Mouse (Mus musculus) liver, embryonic 13.5 days (tissue): ENCODE results near the gene Pvr. TPM values are rescaled to one million over a fixed set of nuclear protein-coding genes. Genes with fewer than 3 reads are reported as not detected.
A peak's percentile ranks its signal among the peaks of the same experiment; 100 is the strongest.

Experiments used
- ATAC-seq: fragments of 200-750 bp; cut with Nextera tagmentation; 2 replicates; pipeline ENCODE4 v1.8.0; 2017; ENCODE audit warnings: low read depth, mild to moderate bottlenecking, moderate number of reproducible peaks, moderate library complexity
- DNase-seq: peaks from one replicate; pipeline ENCODE4 v3.0.0; 2022
- H3K27ac ChIP-seq: fragments of 300-500 bp; sonication (generic); 2 replicates; pipeline ENCODE4 v1.5.1; 2015; ENCODE audit warnings: moderate library complexity, mild to moderate bottlenecking, inconsistent platforms
- H3K27me3 ChIP-seq: fragments of 300-500 bp; sonication (generic); 2 replicates; pipeline ENCODE4 v1.6.1; 2015; ENCODE audit warnings: mild to moderate bottlenecking, inconsistent platforms
- H3K36me3 ChIP-seq: fragments of 300-500 bp; sonication (generic); 2 replicates; pipeline ENCODE4 v1.6.1; 2015; ENCODE audit warnings: mild to moderate bottlenecking, inconsistent platforms
- H3K4me1 ChIP-seq: fragments of 300-500 bp; sonication (generic); replicated peaks from 2 replicates; pipeline ENCODE4 v1.6.1; 2015; ENCODE audit warnings: inconsistent platforms
- H3K4me2 ChIP-seq: fragments of 300-500 bp; sonication (generic); 2 replicates; pipeline ENCODE4 v1.6.1; 2015; ENCODE audit warnings: inconsistent platforms, mild to moderate bottlenecking, moderate library complexity
- H3K4me3 ChIP-seq: fragments of 300-500 bp; sonication (generic); replicated peaks from 2 replicates; pipeline ENCODE4 v1.5.1; 2015; ENCODE audit warnings: mild to moderate bottlenecking, inconsistent platforms
- H3K9ac ChIP-seq: fragments of 300-500 bp; sonication (generic); 2 replicates; pipeline ENCODE4 v1.6.1; 2015; ENCODE audit warnings: mild to moderate bottlenecking, inconsistent platforms
- H3K9me3 ChIP-seq: fragments of 300-500 bp; sonication (generic); replicated peaks from 2 replicates; pipeline ENCODE4 v1.6.1; 2016; ENCODE audit warnings: inconsistent platforms
- WGBS: fragments of 180-500 bp; shearing (Covaris S2); methylation state at CpG from one replicate; pipeline ENCODE4 v1.1.7; 2015; ENCODE audit not compliant: insufficient replicate concordance; 5-methylcytosine and 5-hydroxymethylcytosine counted together
- polyA plus RNA-seq: library from polyadenylated mRNA; unstranded; fragments of >200 nt; fragmentation: Nextera tagmentation; extraction: Ambion mirVana; gene quantifications from 2 replicates; pipeline ENCODE4 v1.2.1, GENCODE M21; 2015

The Pvr gene
- polyA plus RNA-seq, 1 experiment from 2014 or later = 2.2 TPM

- peaks cover 14% of the 10 kb centered on the region; the same call in 1 of the 2 replicates for H3K4me1 ChIP-seq
- no peak for ATAC-seq
- H3K9ac ChIP-seq = no peak overlapping the region
- WGBS = 71% methylated on average over 16 of the region's 16 CpGs
- H3K36me3 ChIP-seq = no peaks in the 10 kb centered on the region
- no peak overlapping the region for H3K4me3 ChIP-seq
- no peak for DNase-seq
- H3K27ac ChIP-seq = no peak overlapping the region
- H3K4me2 ChIP-seq = no peak overlapping the region
- H3K9me3 ChIP-seq = no peaks in the 10 kb centered on the region
- no peaks in the 10 kb centered on the region for H3K27me3 ChIP-seq
These were observed 53.1 kb downstream of the Pvr start for GRCm38 (mm10) chr7:19867751-19868399.

- no peaks in the 10 kb centered on the region for H3K27me3 ChIP-seq
- no peak overlapping the region for H3K4me3 ChIP-seq
- DNase-seq (no peak), ATAC-seq (no peak)
- no peaks in the 10 kb centered on the region for H3K9me3 ChIP-seq
- no peaks in the 10 kb centered on the region for H3K36me3 ChIP-seq
- no peak overlapping the region for H3K27ac ChIP-seq
- H3K4me2 ChIP-seq = no peak overlapping the region
- 69% methylated on average over 6 of the region's 6 CpGs for WGBS
- peaks cover 14% of the 10 kb centered on the region; the same call in 1 of the 2 replicates for H3K4me1 ChIP-seq
- H3K9ac ChIP-seq = no peak overlapping the region
These were observed 54.5 kb downstream of the Pvr start for GRCm38 (mm10) chr7:19866490-19866889.

- DNase-seq = no peak
- 60% methylated on average over 8 of the region's 8 CpGs for WGBS
These were observed 55.5 kb downstream of the Pvr start for GRCm38 (mm10) chr7:19865246-19866036.

GRCm38 (mm10) chr7:19864241-19864640 lies 56.7 kb downstream of the Pvr start:
- no peak for DNase-seq
- H3K9ac ChIP-seq = no peak overlapping the region
- H3K4me1 ChIP-seq = peaks cover 11% of the 10 kb centered on the region; the same call in 1 of the 2 replicates

More at GRCm38 (mm10) chr7:19865246-19866036, 55.5 kb downstream of the Pvr start:
- Histone ChIP-seq H3K27ac (no peak overlapping the region), H3K4me3 (no peak overlapping the region), H3K9ac (no peak overlapping the region), H3K4me2 (no peak overlapping the region), H3K36me3 (no peaks in the 10 kb centered on the region), H3K27me3 (no peaks in the 10 kb centered on the region), H3K4me1 (peaks cover 11% of the 10 kb centered on the region; the same call in 1 of the 2 replicates), H3K9me3 (no peaks in the 10 kb centered on the region)
- peak; percentile 71 for ATAC-seq

GRCm38 (mm10) chr7:19861199-19861598 lies 59.8 kb downstream of the Pvr start, which contains the start of gene Ceacam16:
Gene Ceacam16 (minus strand): TSS chr7:19861299.
- Histone ChIP-seq H3K27me3 (0 out of 2 replicates have a peak, but pooled peaks cover 4% of the 10 kb centered on the region), H3K4me3 (no peak within 1 kb of the TSS), H3K9me3 (no peaks in the 10 kb centered on the region), H3K9ac (no peak within 1 kb of the TSS), H3K4me1 (peaks cover 11% of the 10 kb centered on the region; the same call in 1 of the 2 replicates), H3K36me3 (no peaks in the 10 kb centered on the region), H3K4me2 (no peak within 1 kb of the TSS), H3K27ac (no peak within 1 kb of the TSS)
- 67% methylated on average over 9 of the region's 9 CpGs for WGBS
- ATAC-seq (no peak), DNase-seq (no peak)

More at GRCm38 (mm10) chr7:19864241-19864640, 56.7 kb downstream of the Pvr start:
- 22% methylated on average over 2 of the region's 2 CpGs for WGBS
- Histone ChIP-seq H3K27ac (no peak overlapping the region), H3K4me3 (no peak overlapping the region), H3K27me3 (no peaks in the 10 kb centered on the region), H3K9me3 (no peaks in the 10 kb centered on the region), H3K36me3 (no peaks in the 10 kb centered on the region), H3K4me2 (no peak overlapping the region)
- no peak for ATAC-seq

GRCm38 (mm10) chr7:19859740-19860139 lies 61.2 kb downstream of the Pvr start:
- Histone ChIP-seq H3K9me3 (no peaks in the 10 kb centered on the region), H3K4me3 (no peak overlapping the region), H3K36me3 (no peaks in the 10 kb centered on the region), H3K9ac (no peak overlapping the region), H3K4me1 (no peaks in the 10 kb centered on the region), H3K27me3 (0 out of 2 replicates have a peak, but pooled peaks cover 4% of the 10 kb centered on the region), H3K27ac (no peak overlapping the region), H3K4me2 (no peak overlapping the region)
- ATAC-seq (no peak), DNase-seq (no peak)
- WGBS = 48% methylated on average over 10 of the region's 10 CpGs

- H3K36me3 ChIP-seq = no peaks in the 10 kb centered on the region
- WGBS = 71% methylated on average over 6 of the region's 6 CpGs
- no peak overlapping the region for H3K27ac ChIP-seq
- no peak overlapping the region for H3K4me3 ChIP-seq
- H3K4me2 ChIP-seq = no peak overlapping the region
- DNase-seq (no peak), ATAC-seq (no peak)
- peaks cover 4% of the 10 kb centered on the region; the same call in 1 of the 2 replicates for H3K4me1 ChIP-seq
- no peaks in the 10 kb centered on the region for H3K9me3 ChIP-seq
- no peak overlapping the region for H3K9ac ChIP-seq
- H3K27me3 ChIP-seq = peaks cover 27% of the 10 kb centered on the region
These were observed 64.7 kb downstream of the Pvr start for GRCm38 (mm10) chr7:19856283-19856682.

GRCm38 (mm10) chr7:19855663-19856062 lies 65.3 kb downstream of the Pvr start:
- no peak overlapping the region for H3K4me2 ChIP-seq
- H3K36me3 ChIP-seq = no peaks in the 10 kb centered on the region
- H3K4me1 ChIP-seq = peaks cover 4% of the 10 kb centered on the region; the same call in 1 of the 2 replicates
- peaks cover 27% of the 10 kb centered on the region for H3K27me3 ChIP-seq
- no peaks in the 10 kb centered on the region for H3K9me3 ChIP-seq
- WGBS = 37% methylated on average over 5 of the region's 5 CpGs
- no peak overlapping the region for H3K9ac ChIP-seq
- DNase-seq (no peak), ATAC-seq (no peak)
- no peak overlapping the region for H3K27ac ChIP-seq
- no peak overlapping the region for H3K4me3 ChIP-seq

Other genes with a start within 250 kb of the Pvr start
- gene Apoc2, start 243.2 kb downstream of the Pvr start, polyA plus RNA-seq = 568 and 648 TPM in 2 replicates
- 5.6 and 7.5 TPM in 2 replicates for gene Gm44805, start 239.7 kb downstream of the Pvr start, polyA plus RNA-seq
- gene Apoc4, start 239.7 kb downstream of the Pvr start, polyA plus RNA-seq = 58.3 and 74.0 TPM in 2 replicates
- 247 and 261 TPM in 2 replicates for gene Apoc1, start 228.5 kb downstream of the Pvr start, polyA plus RNA-seq
- gene Apoe, start 222.0 kb downstream of the Pvr start, polyA plus RNA-seq = 1,390 and 1,411 TPM in 2 replicates
- 125 and 138 TPM in 2 replicates for gene Tomm40, start 205.7 kb downstream of the Pvr start, polyA plus RNA-seq
- gene Nectin2, start 170.7 kb downstream of the Pvr start, polyA plus RNA-seq = 17.9 and 18.2 TPM in 2 replicates
- gene Bcam, start 150.1 kb downstream of the Pvr start, polyA plus RNA-seq = 7.2 and 7.9 TPM in 2 replicates
- 1.2 and 1.3 TPM in 2 replicates for gene Cblc, start 124.4 kb downstream of the Pvr start, polyA plus RNA-seq
- gene Bcl3, start 98.4 kb downstream of the Pvr start, polyA plus RNA-seq = 3.0 and 3.9 TPM in 2 replicates
- gene Gm19345, start 69.2 kb downstream of the Pvr start, polyA plus RNA-seq = not detected in 2 replicates
- not detected in 2 replicates for gene Ceacam16, start 59.9 kb downstream of the Pvr start, polyA plus RNA-seq
- not detected in 2 replicates for gene Ceacam19, start 33.2 kb downstream of the Pvr start, polyA plus RNA-seq
- gene Igsf23, start 29.6 kb upstream of the Pvr start, polyA plus RNA-seq = 0.20 and 0.35 TPM in 2 replicates
- not detected in 2 replicates for gene Ceacam20, start 44.3 kb upstream of the Pvr start, polyA plus RNA-seq
- gene Nlrp9b, start 70.3 kb upstream of the Pvr start, polyA plus RNA-seq = not detected in 2 replicates
- not detected in 2 replicates for gene Vmn1r91, start 178.5 kb upstream of the Pvr start, polyA plus RNA-seq
- gene Gm16442, start 201.4 kb upstream of the Pvr start, polyA plus RNA-seq = not detected in 2 replicates
- gene Vmn1r93, start 217.9 kb upstream of the Pvr start, polyA plus RNA-seq = not detected in 2 replicates
- gene Vmn1r94, start 247.2 kb upstream of the Pvr start, polyA plus RNA-seq = not detected in 2 replicates